Mouse (Mus musculus): ENCODE data around the gene Ctu1. TPM values are rescaled to one million over a fixed set of nuclear protein-coding genes. Genes with fewer than 3 reads are reported as not detected.

The Ctu1 gene
- total and polyA plus RNA-seq, 3 experiments, result 5.5 to 7.8 (median 7.2) TPM

GRCm38 (mm10) chr7:43672581-43673260 is 905 bp downstream of the Ctu1 start:
- DNase-seq (ENCODE audit: extremely low read depth), result no peak
- dilution Hi-C loops (cut with MboI; ENCODE audit: extremely low pct_ligation_motif_present, extremely low pct_unique_long_range_greater_than_20kb, low sequenced_read_pairs) (no loop called here), in situ Hi-C loops (cut with MboI; ENCODE audit: low pct_ligation_motif_present, low pct_unique_long_range_greater_than_20kb, low sequenced_read_pairs) (no loop called here)
- peak overlapping the region; percentile 92 for H3K4me2 ChIP-seq (ENCODE audit: insufficient read depth, low read depth, poor library complexity, severe bottlenecking)
- H3K4me1 ChIP-seq (ENCODE audit: control insufficient read depth in 1 of 2, insufficient read depth in 2 of 2), result peaks cover 21 to 41% of the 10 kb centered on the region in 2 experiments; a peak in 3 of 4 replicates
- peaks cover 24 to 39% of the 10 kb centered on the region in 2 experiments for H3K36me3 ChIP-seq (replicated peaks in 1 of 2; ENCODE audit: control insufficient read depth in 1 of 2, insufficient read depth in 1 of 2, low read length in 1 of 2)
- H3K9me3 ChIP-seq (replicated peaks; ENCODE audit: low read length), result peaks cover 12% of the 10 kb centered on the region
- no peak overlapping the region for H3K27ac ChIP-seq (ENCODE audit: insufficient read depth, low read depth)
- H3K4me3 ChIP-seq (replicated peaks in 1 of 3; ENCODE audit: low read depth in 2 of 3, low read length in 2 of 3, poor library complexity in 1 of 3), result peak overlapping the region; percentile 61 to 69 (median 66)
- TF ChIP-seq MAX (IDR thresholded peaks at IDR 0.05; ENCODE audit: low read length), result no peak
- no peak for TF ChIP-seq ZMIZ1 (IDR thresholded peaks at IDR 0.05; ENCODE audit: low read depth, low read length)
- TF ChIP-seq GABPA (IDR thresholded peaks at IDR 0.05; ENCODE audit: insufficient replicate concordance, low read depth, low read length), result no peak
- TF ChIP-seq SIN3A (IDR thresholded peaks at IDR 0.05; ENCODE audit: low read length), result 0 out of 2 replicates have a peak, but pooled peaks have one; percentile 55
- no peak for TF ChIP-seq ZC3H11A (IDR thresholded peaks at IDR 0.05; ENCODE audit: low read depth, low read length)
- TF ChIP-seq MEF2A (IDR thresholded peaks at IDR 0.05; ENCODE audit: borderline replicate concordance, low read depth, low read length), result no peak
- H3K9ac ChIP-seq (ENCODE audit: insufficient read depth, low read depth), result peak overlapping the region; percentile 81
- H3K27me3 ChIP-seq (replicated peaks), result no peaks in the 10 kb centered on the region
- no peaks in the 10 kb centered on the region for H3K79me2 ChIP-seq (replicated peaks; ENCODE audit: control insufficient read depth, extremely low read depth, insufficient read depth, poor library complexity, severe bottlenecking)

GRCm38 (mm10) chr7:43675091-43675490 is 3.3 kb downstream of the Ctu1 start:
- no peaks in the 10 kb centered on the region for H3K79me2 ChIP-seq (replicated peaks; ENCODE audit: control insufficient read depth, extremely low read depth, insufficient read depth, poor library complexity, severe bottlenecking)
- no peak overlapping the region for H3K27ac ChIP-seq (ENCODE audit: insufficient read depth, low read depth)
- H3K36me3 ChIP-seq (replicated peaks in 1 of 2; ENCODE audit: control insufficient read depth in 1 of 2, insufficient read depth in 1 of 2, low read length in 1 of 2), result peaks cover 25 to 46% of the 10 kb centered on the region in 2 experiments
- H3K9me3 ChIP-seq (replicated peaks; ENCODE audit: low read length), result peaks cover 12% of the 10 kb centered on the region
- no peak overlapping the region for H3K4me2 ChIP-seq (ENCODE audit: insufficient read depth, low read depth, poor library complexity, severe bottlenecking)
- TF ChIP-seq MAZ (IDR thresholded peaks at IDR 0.05; ENCODE audit: low read depth, low read length) (no peak), NELFE (IDR thresholded peaks at IDR 0.05; ENCODE audit: low read depth, low read length) (no peak), MYC (IDR thresholded peaks at IDR 0.05; ENCODE audit: low read depth, low read length) (no peak), JUN (IDR thresholded peaks at IDR 0.05; ENCODE audit: insufficient read depth, low read depth, low read length) (no peak), POLR2A (IDR thresholded peaks at IDR 0.05; ENCODE audit: low read depth, low read length) (no peak), ELF1 (IDR thresholded peaks at IDR 0.05; ENCODE audit: low read depth, low read length) (no peak), TCF12 (IDR thresholded peaks at IDR 0.05; ENCODE audit: low read depth, low read length) (no peak), E2F4 (IDR thresholded peaks at IDR 0.05; ENCODE audit: insufficient replicate concordance, low read depth, low read length) (no peak), ZMIZ1 (IDR thresholded peaks at IDR 0.05; ENCODE audit: low read depth, low read length) (no peak), ZNF384 (IDR thresholded peaks at IDR 0.05; ENCODE audit: low read depth, low read length) (no peak), KAT2A (IDR thresholded peaks at IDR 0.05; ENCODE audit: insufficient replicate concordance, low read length) (no peak), MXI1 (IDR thresholded peaks at IDR 0.05; ENCODE audit: low read depth, low read length) (no peak), CTCF (conservative IDR thresholded peaks at IDR 0.05 in 1 of 2, IDR thresholded peaks at IDR 0.05 in 1 of 2; ENCODE audit: low read depth in 2 of 2, low read length in 2 of 2) (no peak), ETS1 (conservative IDR thresholded peaks at IDR 0.05; ENCODE audit: low read depth, low read length) (no peak), GABPA (IDR thresholded peaks at IDR 0.05; ENCODE audit: insufficient replicate concordance, low read depth, low read length) (no peak)
- dilution Hi-C loops (cut with MboI; ENCODE audit: extremely low pct_ligation_motif_present, extremely low pct_unique_long_range_greater_than_20kb, low sequenced_read_pairs), result no loop called here
- peaks cover 7 to 18% of the 10 kb centered on the region in 2 experiments; a peak in 2 of 4 replicates for H3K4me1 ChIP-seq (ENCODE audit: control insufficient read depth in 1 of 2, insufficient read depth in 2 of 2)
- in situ Hi-C loops (cut with MboI; ENCODE audit: low pct_ligation_motif_present, low pct_unique_long_range_greater_than_20kb, low sequenced_read_pairs), result no loop called here
- no peak overlapping the region for H3K4me3 ChIP-seq (replicated peaks in 1 of 3; ENCODE audit: low read depth in 2 of 3, low read length in 2 of 3, poor library complexity in 1 of 3)
- no peak for DNase-seq (ENCODE audit: extremely low read depth)
- no peak overlapping the region for H3K9ac ChIP-seq (ENCODE audit: insufficient read depth, low read depth)
- no peaks in the 10 kb centered on the region for H3K27me3 ChIP-seq (replicated peaks)

All from CH12.LX (cell line).